Mouse (Mus musculus) 416B (cell line): ENCODE results near the gene Cyp24a1.
A peak's percentile ranks its signal among the peaks of the same experiment; 100 is the strongest.

Experiments used
- DNase-seq: peaks from one replicate; pipeline ENCODE4 v3.0.0; 2011; ENCODE audit warnings: low read depth

The Cyp24a1 gene

DNA sequence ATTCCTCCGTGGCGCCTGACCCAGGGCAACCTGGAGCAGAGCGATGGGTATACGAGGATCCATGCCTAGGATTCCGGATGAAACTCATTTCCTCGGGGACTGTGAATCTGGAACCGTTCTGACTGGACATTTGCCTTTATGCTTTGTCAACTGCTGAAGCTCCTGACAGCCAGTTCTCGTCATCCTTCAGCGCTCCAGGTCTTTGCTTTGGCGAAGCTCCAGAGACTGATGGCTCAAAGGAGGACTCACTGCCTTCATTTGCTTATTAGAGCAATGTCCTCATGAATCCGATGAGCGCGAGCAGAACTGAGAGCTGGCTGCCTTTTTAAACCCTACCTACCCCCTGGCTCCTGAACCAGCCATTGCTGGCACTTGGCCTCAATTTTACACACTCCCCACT lies 58.2 kb downstream of the Cyp24a1 start:
- no peak for DNase-seq

DNA sequence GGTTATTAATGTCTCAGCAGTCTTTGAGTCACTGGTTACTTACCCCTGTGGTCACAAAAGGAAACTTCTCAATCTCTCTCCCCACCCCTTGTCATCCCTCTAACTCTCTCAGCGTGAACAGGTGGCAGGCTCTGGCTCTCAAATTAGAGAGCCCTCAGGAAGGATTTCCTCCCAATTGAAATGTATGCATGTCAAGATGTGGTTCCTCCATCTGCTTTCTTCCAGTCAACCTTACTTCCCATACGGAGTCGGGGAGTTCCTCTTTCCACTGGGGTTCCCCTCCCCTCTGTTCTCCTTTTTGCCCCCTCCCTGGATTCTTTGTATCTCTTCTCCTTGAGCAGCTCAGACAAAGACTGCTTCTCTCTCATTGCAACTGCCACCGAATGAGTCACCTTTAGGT lies 60.7 kb downstream of the Cyp24a1 start:
- peak; percentile 15 for DNase-seq
